Mouse (Mus musculus): ENCODE results near the gene Nup210l. TPM values are rescaled to one million over a fixed set of nuclear protein-coding genes. Genes with fewer than 3 reads are reported as not detected.

Nup210l gene
- polyA plus RNA-seq, 1 experiment, result 55.5 TPM

DNA sequence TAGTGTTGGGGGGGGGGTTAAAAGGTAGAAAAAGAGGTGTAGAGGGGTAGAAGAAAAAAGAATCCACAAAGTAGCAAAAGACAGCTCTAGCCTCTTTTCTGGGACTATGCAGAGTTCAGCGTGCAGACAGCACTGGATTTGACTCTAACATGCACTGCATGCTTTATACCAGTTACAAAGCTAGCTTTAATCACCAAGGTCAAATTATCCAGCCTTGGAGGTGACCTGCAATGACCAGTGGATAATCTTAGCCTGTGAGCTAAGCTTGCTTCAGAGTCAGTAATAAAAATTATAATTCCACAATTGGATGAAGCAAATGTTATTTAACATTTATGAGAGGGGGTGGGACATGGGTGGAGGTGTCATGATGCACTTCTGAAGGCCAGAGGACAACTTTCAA is 91.7 kb downstream of the Nup210l start:
- H3K27me3 ChIP-seq (ENCODE audit: control insufficient read depth, insufficient read depth, low read length), result no peaks in the 10 kb centered on the region
- no peak overlapping the region for H3K4me3 ChIP-seq (ENCODE audit: control insufficient read depth, low read depth, low read length)
- no peaks in the 10 kb centered on the region for H3K4me1 ChIP-seq (ENCODE audit: control insufficient read depth, insufficient read depth, low read length)
- H3K36me3 ChIP-seq (ENCODE audit: control insufficient read depth, insufficient read depth, low read length), result no peaks in the 10 kb centered on the region
- no peak overlapping the region for H3K27ac ChIP-seq (ENCODE audit: control insufficient read depth, insufficient read depth, low read depth, low read length)
- TF ChIP-seq POLR2A (IDR thresholded peaks at IDR 0.05; ENCODE audit: control insufficient read depth, low read depth, low read length) (no peak), CTCF (IDR thresholded peaks at IDR 0.05; ENCODE audit: control insufficient read depth, insufficient read depth, insufficient replicate concordance, low read depth, low read length) (no peak)

DNA sequence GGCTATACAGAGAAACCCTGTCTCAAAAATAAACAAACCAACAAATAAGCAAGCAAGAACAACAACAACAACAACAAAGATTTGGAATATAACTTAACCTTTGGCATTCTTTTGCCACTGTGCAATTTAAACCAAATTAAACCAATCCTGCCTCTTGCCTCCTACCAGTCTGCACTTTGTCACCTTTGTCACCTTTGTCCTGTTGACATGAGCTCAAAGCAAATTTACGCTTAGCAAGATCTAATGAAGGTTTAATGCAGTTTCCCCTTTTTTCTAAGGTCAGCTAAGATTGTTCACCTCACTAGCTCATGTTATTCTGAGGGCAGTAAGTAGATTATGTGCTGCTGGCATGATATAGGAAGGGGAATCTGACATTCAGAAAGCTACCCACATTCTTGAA is 93.6 kb downstream of the Nup210l start:
- TF ChIP-seq POLR2A (IDR thresholded peaks at IDR 0.05; ENCODE audit: control insufficient read depth, low read depth, low read length) (no peak), CTCF (IDR thresholded peaks at IDR 0.05; ENCODE audit: control insufficient read depth, insufficient read depth, insufficient replicate concordance, low read depth, low read length) (no peak)
- Histone ChIP-seq H3K27ac (ENCODE audit: control insufficient read depth, insufficient read depth, low read depth, low read length) (no peak overlapping the region), H3K27me3 (ENCODE audit: control insufficient read depth, insufficient read depth, low read length) (no peaks in the 10 kb centered on the region), H3K36me3 (ENCODE audit: control insufficient read depth, insufficient read depth, low read length) (no peaks in the 10 kb centered on the region; the same call in 1 of the 2 replicates), H3K4me1 (ENCODE audit: control insufficient read depth, insufficient read depth, low read length) (no peaks in the 10 kb centered on the region), H3K4me3 (ENCODE audit: control insufficient read depth, low read depth, low read length) (no peak overlapping the region)

DNA sequence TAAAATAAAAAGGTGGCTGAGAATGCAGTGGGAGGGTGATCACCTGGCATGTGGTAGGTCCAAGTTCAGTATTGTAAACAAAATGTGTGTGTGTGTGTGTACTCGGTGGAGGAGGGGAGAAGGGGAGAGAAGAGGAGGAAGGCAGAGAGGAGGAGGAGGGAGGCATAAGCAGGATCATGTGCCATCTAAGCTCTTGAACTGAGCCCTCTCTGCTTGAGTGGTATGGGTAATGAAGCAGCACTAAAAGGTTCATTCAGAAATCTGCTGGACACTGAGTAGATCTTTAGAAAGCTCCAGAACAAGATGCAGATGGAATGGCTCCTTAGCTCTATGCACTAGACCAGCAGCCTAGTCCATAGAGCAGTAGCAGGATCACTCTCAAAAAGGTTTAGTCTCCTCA is 99.0 kb downstream of the Nup210l start:
- no peaks in the 10 kb centered on the region for H3K27me3 ChIP-seq (ENCODE audit: control insufficient read depth, insufficient read depth, low read length)
- no peaks in the 10 kb centered on the region for H3K4me1 ChIP-seq (ENCODE audit: control insufficient read depth, insufficient read depth, low read length)
- no peak overlapping the region for H3K27ac ChIP-seq (ENCODE audit: control insufficient read depth, insufficient read depth, low read depth, low read length)
- no peak for TF ChIP-seq CTCF (IDR thresholded peaks at IDR 0.05; ENCODE audit: control insufficient read depth, insufficient read depth, insufficient replicate concordance, low read depth, low read length)
- TF ChIP-seq POLR2A (IDR thresholded peaks at IDR 0.05; ENCODE audit: control insufficient read depth, low read depth, low read length), result no peak
- H3K4me3 ChIP-seq (ENCODE audit: control insufficient read depth, low read depth, low read length), result no peak overlapping the region
- no peaks in the 10 kb centered on the region; the same call in 1 of the 2 replicates for H3K36me3 ChIP-seq (ENCODE audit: control insufficient read depth, insufficient read depth, low read length)

DNA sequence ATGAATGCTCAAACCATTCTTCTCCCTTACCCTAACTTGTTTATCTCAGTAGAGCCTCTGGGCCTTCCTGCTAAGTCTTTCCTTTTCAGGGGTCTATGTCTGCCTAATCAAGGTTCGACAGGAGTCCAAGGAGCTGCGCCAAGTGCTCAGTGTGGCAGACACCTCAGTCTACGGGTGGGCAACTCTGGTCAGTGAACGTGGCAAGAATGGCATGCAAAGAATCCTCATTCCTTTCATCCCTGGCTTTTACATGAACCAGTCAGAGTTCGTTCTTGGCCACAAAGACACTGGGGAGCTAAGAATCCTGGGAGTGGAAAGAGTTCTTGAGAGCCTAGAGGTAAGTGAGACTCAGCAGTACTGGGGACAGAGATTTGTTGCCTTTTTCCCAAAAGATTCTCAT is 99.7 kb downstream of the Nup210l start:
- Histone ChIP-seq H3K4me3 (ENCODE audit: control insufficient read depth, low read depth, low read length) (no peak overlapping the region), H3K27me3 (ENCODE audit: control insufficient read depth, insufficient read depth, low read length) (no peaks in the 10 kb centered on the region), H3K27ac (ENCODE audit: control insufficient read depth, insufficient read depth, low read depth, low read length) (no peak overlapping the region), H3K36me3 (ENCODE audit: control insufficient read depth, insufficient read depth, low read length) (peaks cover 1% of the 10 kb centered on the region; the same call in 1 of the 2 replicates), H3K4me1 (ENCODE audit: control insufficient read depth, insufficient read depth, low read length) (no peaks in the 10 kb centered on the region)
- TF ChIP-seq POLR2A (IDR thresholded peaks at IDR 0.05; ENCODE audit: control insufficient read depth, low read depth, low read length) (no peak), CTCF (IDR thresholded peaks at IDR 0.05; ENCODE audit: control insufficient read depth, insufficient read depth, insufficient replicate concordance, low read depth, low read length) (no peak)

DNA sequence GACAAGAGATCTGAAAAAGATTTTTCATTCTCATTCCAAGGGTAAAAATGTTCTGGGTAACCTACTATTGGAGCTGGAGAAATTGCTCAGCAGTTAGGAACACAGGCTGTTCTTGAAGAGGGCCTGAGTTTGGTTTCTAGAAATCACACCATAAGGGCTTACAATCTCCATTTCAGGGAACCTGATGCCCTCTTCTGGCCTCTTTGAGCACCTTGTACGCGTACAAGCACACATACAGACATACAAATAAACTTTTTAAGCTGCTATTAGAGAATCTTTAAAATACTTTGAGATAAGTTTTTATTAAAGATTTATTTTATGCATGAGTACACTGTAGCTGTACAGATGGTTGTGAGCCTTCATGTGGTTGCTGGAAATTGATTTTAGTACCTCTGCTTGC is 100.7 kb downstream of the Nup210l start:
- Histone ChIP-seq H3K27ac (ENCODE audit: control insufficient read depth, insufficient read depth, low read depth, low read length) (no peak overlapping the region), H3K4me1 (ENCODE audit: control insufficient read depth, insufficient read depth, low read length) (no peaks in the 10 kb centered on the region), H3K36me3 (ENCODE audit: control insufficient read depth, insufficient read depth, low read length) (peaks cover 1% of the 10 kb centered on the region; the same call in 1 of the 2 replicates), H3K27me3 (ENCODE audit: control insufficient read depth, insufficient read depth, low read length) (no peaks in the 10 kb centered on the region), H3K4me3 (ENCODE audit: control insufficient read depth, low read depth, low read length) (no peak overlapping the region)
- TF ChIP-seq CTCF (IDR thresholded peaks at IDR 0.05; ENCODE audit: control insufficient read depth, insufficient read depth, insufficient replicate concordance, low read depth, low read length) (no peak), POLR2A (IDR thresholded peaks at IDR 0.05; ENCODE audit: control insufficient read depth, low read depth, low read length) (no peak)

DNA sequence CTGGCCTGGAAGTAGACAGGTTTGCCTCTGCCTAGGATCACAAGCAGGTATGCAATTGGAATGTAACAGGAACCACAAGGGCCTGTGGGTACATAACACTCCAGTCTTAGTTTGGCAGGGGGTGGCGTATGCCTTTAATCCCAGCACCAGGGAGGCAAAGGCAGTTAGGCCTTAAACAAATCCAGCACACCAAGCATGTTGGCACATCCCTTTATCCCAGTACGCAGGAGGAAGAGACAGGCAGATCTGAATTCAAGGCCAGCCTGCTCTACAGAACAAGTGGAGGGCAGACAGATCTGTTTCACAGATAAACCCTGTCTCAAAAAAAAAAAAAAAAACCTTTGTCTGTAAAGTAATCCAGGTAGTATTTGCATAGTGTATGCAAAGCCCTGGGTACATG is 104.7 kb downstream of the Nup210l start:
- peaks cover 1% of the 10 kb centered on the region; the same call in 1 of the 2 replicates for H3K36me3 ChIP-seq (ENCODE audit: control insufficient read depth, insufficient read depth, low read length)
- H3K27ac ChIP-seq (ENCODE audit: control insufficient read depth, insufficient read depth, low read depth, low read length), result no peak overlapping the region
- no peaks in the 10 kb centered on the region for H3K27me3 ChIP-seq (ENCODE audit: control insufficient read depth, insufficient read depth, low read length)
- no peak for TF ChIP-seq CTCF (IDR thresholded peaks at IDR 0.05; ENCODE audit: control insufficient read depth, insufficient read depth, insufficient replicate concordance, low read depth, low read length)
- no peak for TF ChIP-seq POLR2A (IDR thresholded peaks at IDR 0.05; ENCODE audit: control insufficient read depth, low read depth, low read length)
- H3K4me1 ChIP-seq (ENCODE audit: control insufficient read depth, insufficient read depth, low read length), result no peaks in the 10 kb centered on the region
- no peak overlapping the region for H3K4me3 ChIP-seq (ENCODE audit: control insufficient read depth, low read depth, low read length)

DNA sequence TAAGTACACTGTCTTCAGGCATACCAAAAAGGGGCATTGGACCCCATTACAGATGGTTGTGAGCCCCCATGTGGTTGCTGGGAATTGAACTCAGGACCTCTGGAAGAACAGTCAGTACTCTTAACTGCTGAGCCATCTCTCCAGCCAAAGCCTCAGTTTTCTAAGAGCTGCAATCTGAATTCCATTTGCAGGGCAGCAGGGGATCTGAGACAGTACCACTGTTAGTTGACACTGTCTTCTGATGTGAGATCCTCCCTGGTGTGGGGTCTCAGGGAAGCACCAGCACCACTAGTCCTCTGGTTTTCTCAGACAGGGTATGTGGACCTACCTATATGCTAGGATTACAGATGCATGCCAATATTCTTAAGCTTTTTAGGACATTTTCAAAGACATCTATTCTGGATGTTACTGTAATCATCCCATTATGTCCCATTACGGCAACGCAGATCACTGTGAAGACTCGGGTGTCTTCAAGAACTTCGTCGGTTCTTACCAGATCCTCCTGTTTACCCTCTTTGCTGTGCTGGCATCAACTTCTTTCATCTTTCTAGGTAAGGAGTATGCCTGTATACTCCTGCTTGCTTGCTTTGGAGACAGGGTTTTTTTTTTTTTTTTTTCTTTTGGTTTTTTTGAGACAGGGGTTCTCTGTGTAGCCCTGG is 106.1 kb downstream of the Nup210l start:
- peaks cover 2% of the 10 kb centered on the region for H3K4me1 ChIP-seq (ENCODE audit: control insufficient read depth, insufficient read depth, low read length)
- peaks cover 1% of the 10 kb centered on the region; the same call in 1 of the 2 replicates for H3K36me3 ChIP-seq (ENCODE audit: control insufficient read depth, insufficient read depth, low read length)
- TF ChIP-seq POLR2A (IDR thresholded peaks at IDR 0.05; ENCODE audit: control insufficient read depth, low read depth, low read length), result no peak
- TF ChIP-seq CTCF (IDR thresholded peaks at IDR 0.05; ENCODE audit: control insufficient read depth, insufficient read depth, insufficient replicate concordance, low read depth, low read length), result no peak
- no peaks in the 10 kb centered on the region for H3K27me3 ChIP-seq (ENCODE audit: control insufficient read depth, insufficient read depth, low read length)
- no peak overlapping the region for H3K4me3 ChIP-seq (ENCODE audit: control insufficient read depth, low read depth, low read length)
- H3K27ac ChIP-seq (ENCODE audit: control insufficient read depth, insufficient read depth, low read depth, low read length), result no peak overlapping the region

Data from testis, adult 2 months (tissue).